Mouse (Mus musculus): ENCODE results near the gene Setd5. TPM values are rescaled to one million over a fixed set of nuclear protein-coding genes. Genes with fewer than 3 reads are reported as not detected.

Setd5 gene
- polyA plus RNA-seq, 1 experiment from 2014 or later = 69.1 TPM

Other genes starting within 250 kb of the Setd5 start
- gene Srgap3, start 130.1 kb upstream of the Setd5 start, polyA plus RNA-seq (2016; fragmentation: Nextera tagmentation; extraction: Ambion mirVana) = 60.5 and 63.7 TPM in 2 replicates
- gene Thumpd3, start 31.1 kb upstream of the Setd5 start, polyA plus RNA-seq (2016; fragmentation: Nextera tagmentation; extraction: Ambion mirVana) = 63.9 and 65.2 TPM in 2 replicates
- gene Lhfpl4, start 118.0 kb downstream of the Setd5 start, polyA plus RNA-seq (2016; fragmentation: Nextera tagmentation; extraction: Ambion mirVana) = 38.7 and 46.3 TPM in 2 replicates
- gene Mtmr14, start 160.5 kb downstream of the Setd5 start, polyA plus RNA-seq (2016; fragmentation: Nextera tagmentation; extraction: Ambion mirVana) = 48.1 and 48.7 TPM in 2 replicates
- gene Cpne9, start 204.9 kb downstream of the Setd5 start, polyA plus RNA-seq (2016; fragmentation: Nextera tagmentation; extraction: Ambion mirVana) = 0.22 and 0.34 TPM in 2 replicates
- gene Brpf1, start 229.8 kb downstream of the Setd5 start, polyA plus RNA-seq (2016; fragmentation: Nextera tagmentation; extraction: Ambion mirVana) = 29.6 and 31.2 TPM in 2 replicates
- gene Ogg1, start 249.6 kb downstream of the Setd5 start, polyA plus RNA-seq (2016; fragmentation: Nextera tagmentation; extraction: Ambion mirVana) = 11.7 and 13.6 TPM in 2 replicates

All from midbrain, embryonic 12.5 days (tissue).